Mouse (Mus musculus) CH12.LX (cell line): Measurements from ENCODE around the gene Esrra. TPM values are rescaled to one million over a fixed set of nuclear protein-coding genes. Genes with fewer than 3 reads are reported as not detected.

Experiments
- DNase-seq: peaks from one replicate; pipeline ENCODE4 v3.0.0-alpha.2; 2013; ENCODE audit errors: extremely low read depth
- H3K27ac ChIP-seq: 2 replicates; pipeline ENCODE4 v1.5.1; 2012; ENCODE audit warnings: low read depth, mild to moderate bottlenecking, control low read depth, moderate library complexity; ENCODE audit not compliant: insufficient read depth
- H3K27me3 ChIP-seq: replicated peaks from 2 replicates; pipeline ENCODE3; 2012; ENCODE audit warnings: inconsistent platforms
- H3K36me3 ChIP-seq, 2 experiments: replicated peaks in 1 of 2; 2 replicates each; pipeline versions ENCODE3 to v1.6.1; 2012; ENCODE audit warnings: inconsistent platforms in 1 of 2, low read length in 1 of 2, mild to moderate bottlenecking in 1 of 2, mixed read lengths in 1 of 2, moderate library complexity in 1 of 2; ENCODE audit not compliant: control insufficient read depth in 1 of 2, insufficient read depth in 1 of 2
- H3K4me1 ChIP-seq, 2 experiments: 2 replicates each; pipeline ENCODE4 v1.6.1; 2012; ENCODE audit warnings: inconsistent platforms in 1 of 2, moderate library complexity in 1 of 2; ENCODE audit not compliant: insufficient read depth in 2 of 2, control insufficient read depth in 1 of 2
- H3K4me2 ChIP-seq: 2 replicates; pipeline ENCODE4 v1.6.1; 2012; ENCODE audit warnings: low read depth, mild to moderate bottlenecking, control low read depth; ENCODE audit not compliant: poor library complexity, insufficient read depth, severe bottlenecking
- H3K4me3 ChIP-seq, 3 experiments: fragments of 150-350 bp in 1 of 3; sonication (generic) in 1 of 3; replicated peaks in 1 of 3; 2 replicates each; pipeline versions ENCODE3 to v1.5.1; 2011 to 2012; ENCODE audit warnings: low read depth in 2 of 3, low read length in 2 of 3, mild to moderate bottlenecking in 2 of 3, moderate library complexity in 2 of 3, control low read depth in 1 of 3, improper control_type of control experiment in 1 of 3, inconsistent platforms in 1 of 3, mixed read lengths in 1 of 3; ENCODE audit not compliant: poor library complexity in 1 of 3
- H3K79me2 ChIP-seq: replicated peaks from 2 replicates; pipeline ENCODE4 v1.6.1; 2012; ENCODE audit warnings: mild to moderate bottlenecking, moderate library complexity; ENCODE audit not compliant: control insufficient read depth, poor library complexity, insufficient read depth, severe bottlenecking; ENCODE audit errors: extremely low read depth
- H3K9ac ChIP-seq: 2 replicates; pipeline ENCODE4 v1.6.1; 2012; ENCODE audit warnings: low read depth, mild to moderate bottlenecking, control low read depth, moderate library complexity; ENCODE audit not compliant: insufficient read depth
- H3K9me3 ChIP-seq: replicated peaks from 2 replicates; pipeline ENCODE3; 2012; ENCODE audit warnings: low read length, inconsistent platforms, mixed read lengths
- BHLHE40 ChIP-seq: IDR thresholded peaks from 2 replicates; pipeline ENCODE4 v1.6.1; 2011; ENCODE audit warnings: mild to moderate bottlenecking, low read depth, low read length, improper control_type of control experiment
- CTCF ChIP-seq, 2 experiments: IDR thresholded peaks in 1 of 2; conservative IDR thresholded peaks in 1 of 2; 2 replicates each; pipeline ENCODE4 v1.5.1; 2011 to 2012; ENCODE audit warnings: low read depth in 2 of 2, low read length in 2 of 2, improper control_type of control experiment in 1 of 2, inconsistent platforms in 1 of 2, mild to moderate bottlenecking in 1 of 2, moderate library complexity in 1 of 2
- GABPA ChIP-seq: IDR thresholded peaks from 2 replicates; pipeline ENCODE4 v1.6.1; 2012; ENCODE audit warnings: low read depth, low read length, improper control_type of control experiment, inconsistent platforms; ENCODE audit not compliant: insufficient replicate concordance
- HCFC1 ChIP-seq: IDR thresholded peaks from 2 replicates; pipeline ENCODE4 v1.6.1; 2012; ENCODE audit warnings: low read depth, mild to moderate bottlenecking, inconsistent platforms, low read length, improper control_type of control experiment
- JUND ChIP-seq: conservative IDR thresholded peaks from 2 replicates; pipeline ENCODE4 v1.6.1; 2011; ENCODE audit warnings: low read depth, low read length, improper control_type of control experiment
- MAFK ChIP-seq: IDR thresholded peaks from 2 replicates; pipeline ENCODE4 v1.6.1; 2011; ENCODE audit warnings: low read length, improper control_type of control experiment; ENCODE audit not compliant: insufficient replicate concordance
- MYC ChIP-seq: IDR thresholded peaks from 2 replicates; pipeline ENCODE4 v1.6.1; 2011; ENCODE audit warnings: low read depth, mild to moderate bottlenecking, improper control_type of control experiment, low read length
- NELFE ChIP-seq: IDR thresholded peaks from 2 replicates; pipeline ENCODE4 v1.6.1; 2011; ENCODE audit warnings: low read depth, low read length, improper control_type of control experiment
- NRF1 ChIP-seq: IDR thresholded peaks from 2 replicates; pipeline ENCODE4 v1.6.1; 2014; ENCODE audit warnings: low read depth, mild to moderate bottlenecking, inconsistent platforms, low read length, improper control_type of control experiment, moderate library complexity
- PAX5 ChIP-seq: IDR thresholded peaks from 2 replicates; pipeline ENCODE4 v1.6.1; 2012; ENCODE audit warnings: low read length, inconsistent platforms, mixed read lengths
- POLR2A ChIP-seq: IDR thresholded peaks from 2 replicates; pipeline ENCODE4 v1.6.1; 2011; ENCODE audit warnings: low read depth, mild to moderate bottlenecking, improper control_type of control experiment, low read length
- SIN3A ChIP-seq: IDR thresholded peaks from 2 replicates; pipeline ENCODE4 v1.6.1; 2012; ENCODE audit warnings: low read length, improper control_type of control experiment, inconsistent platforms
- TBP ChIP-seq: conservative IDR thresholded peaks from 2 replicates; pipeline ENCODE4 v1.6.1; 2011; ENCODE audit warnings: low read depth, low read length, improper control_type of control experiment
- ZC3H11A ChIP-seq: IDR thresholded peaks from 2 replicates; pipeline ENCODE4 v1.6.1; 2012; ENCODE audit warnings: low read depth, mild to moderate bottlenecking, inconsistent platforms, low read length, improper control_type of control experiment
- ZKSCAN1 ChIP-seq: IDR thresholded peaks from 2 replicates; pipeline ENCODE4 v1.6.1; 2012; ENCODE audit warnings: low read depth, inconsistent platforms, low read length, improper control_type of control experiment, borderline replicate concordance
- ZNF384 ChIP-seq: IDR thresholded peaks from 2 replicates; pipeline ENCODE4 v1.6.1; 2012; ENCODE audit warnings: low read depth, low read length, improper control_type of control experiment, inconsistent platforms
- dilution Hi-C: fragments of 300-500 bp; cut with MboI; formaldehyde crosslinking; loops from 2 replicates; pipeline ENCODE4 v1.14.3; 2020; ENCODE audit warnings: low sequenced_read_pairs; ENCODE audit not compliant: extremely low pct_unique_long_range_greater_than_20kb, extremely low pct_ligation_motif_present
- in situ Hi-C: fragments of 300-500 bp; cut with MboI; formaldehyde crosslinking; loops from 3 replicates; pipeline ENCODE4 v1.14.3; 2019; ENCODE audit warnings: low sequenced_read_pairs, low pct_ligation_motif_present, low pct_unique_long_range_greater_than_20kb, mixed read lengths
- polyA plus RNA-seq: library from polyadenylated mRNA; unstranded; fragments of >175 nt; gene quantifications from 2 replicates; pipeline ENCODE4 v1.2.1, GENCODE M21; 2012; ENCODE audit warnings: low read depth; ENCODE audit not compliant: insufficient read length
- total RNA-seq, 2 experiments: library from RNA; depleted of rRNA; stranded (reverse); fragments of 300-350 nt in 1 of 2; fragments of >200 nt in 1 of 2; gene quantifications; 2 replicates each; pipeline ENCODE4 v1.2.3; 2012 to 2014

The Esrra gene
- total and polyA plus RNA-seq, 3 experiments, result 13.6 to 28.7 (median 15.6) TPM

DNA sequence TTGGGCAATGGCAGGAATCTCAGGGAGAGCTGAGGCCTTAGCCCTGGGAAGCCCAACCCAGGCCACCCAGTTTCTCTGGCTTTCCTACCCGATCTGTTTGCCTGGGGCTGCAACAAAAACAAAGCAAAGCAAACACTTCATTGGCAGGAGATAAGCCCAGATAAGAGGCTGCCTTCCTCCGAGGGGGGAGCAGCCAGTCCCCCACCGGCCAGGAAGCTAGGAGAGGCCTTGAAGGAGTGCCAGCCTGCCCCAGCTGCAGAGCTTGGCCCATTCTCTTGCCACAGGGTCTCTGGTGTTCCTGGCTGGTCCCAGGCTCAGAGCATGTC, 31.1 kb upstream of the Esrra start:
- dilution Hi-C loops, result no loop called here
- peaks cover 35 to 97% of the 10 kb centered on the region in 2 experiments for H3K36me3 ChIP-seq
- in situ Hi-C loops, result no loop called here

DNA sequence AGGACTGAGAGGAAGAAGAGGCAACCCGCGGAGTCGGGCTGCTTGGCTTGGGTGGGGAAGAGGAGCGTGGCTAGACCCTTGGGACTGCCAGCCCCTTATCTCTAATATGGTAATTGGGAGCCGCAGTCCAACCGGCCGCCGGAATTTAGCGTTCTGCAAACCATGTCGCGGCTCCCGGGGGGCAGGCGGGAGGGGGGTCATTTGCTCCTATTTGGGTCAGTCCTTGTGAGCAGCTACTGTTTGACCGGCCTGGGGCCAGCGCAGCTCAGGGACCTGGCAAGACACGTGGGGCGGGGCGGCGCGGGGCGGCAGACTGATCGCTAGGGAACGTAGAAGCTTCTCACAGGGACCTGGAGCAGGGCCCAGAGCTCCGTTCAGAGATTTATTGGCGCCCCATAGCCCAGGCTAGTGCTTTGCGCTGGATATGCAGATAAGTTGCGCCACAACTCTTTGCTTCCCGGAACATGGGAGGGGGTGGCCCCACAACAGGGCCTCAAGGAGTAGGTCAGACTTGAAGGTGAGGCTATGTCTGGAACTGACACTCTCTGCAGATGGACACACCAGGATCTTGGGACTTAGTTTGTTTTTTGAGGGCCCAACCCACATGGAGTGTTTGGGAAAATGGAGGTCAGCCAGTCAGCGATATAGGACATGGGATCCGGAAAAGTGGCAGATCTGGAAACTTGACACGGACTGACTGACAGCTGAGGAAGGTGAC, 30.5 kb upstream of the Esrra start:
- dilution Hi-C loops, result no loop called here
- Histone ChIP-seq H3K27ac (no peak overlapping the region), H3K79me2 (no peaks in the 10 kb centered on the region), H3K9ac (no peak overlapping the region), H3K9me3 (no peaks in the 10 kb centered on the region), H3K4me2 (no peak overlapping the region), H3K4me3 (no peak overlapping the region), H3K36me3 (peaks cover 30 to 93% of the 10 kb centered on the region in 2 experiments), H3K4me1 (peaks cover 15 to 30% of the 10 kb centered on the region in 2 experiments), H3K27me3 (no peaks in the 10 kb centered on the region)
- no peak for TF ChIP-seq HCFC1
- no peak for TF ChIP-seq BHLHE40
- no peak for TF ChIP-seq MAFK
- TF ChIP-seq MYC, result no peak
- TF ChIP-seq PAX5, result no peak
- no peak for TF ChIP-seq ZC3H11A
- TF ChIP-seq NELFE, result no peak
- TF ChIP-seq ZKSCAN1, result no peak
- no peak for TF ChIP-seq ZNF384
- no peak for TF ChIP-seq GABPA
- in situ Hi-C loops, result no loop called here
- no peak for DNase-seq

More for the DNA sequence above, 31.1 kb upstream of the Esrra start:
- no peaks in the 10 kb centered on the region for H3K27me3 ChIP-seq
- peaks cover 15 to 30% of the 10 kb centered on the region in 2 experiments for H3K4me1 ChIP-seq
- no peaks in the 10 kb centered on the region for H3K79me2 ChIP-seq
- H3K4me3 ChIP-seq, result no peak overlapping the region
- H3K27ac ChIP-seq, result no peak overlapping the region
- no peak overlapping the region for H3K4me2 ChIP-seq
- no peak for DNase-seq
- no peak overlapping the region for H3K9ac ChIP-seq
- TF ChIP-seq ZC3H11A, result no peak
- TF ChIP-seq CTCF (conservative IDR thresholded peaks at IDR 0.05 in 1 of 2, IDR thresholded peaks at IDR 0.05 in 1 of 2; ENCODE audit: low read depth in 2 of 2, low read length in 2 of 2), result no peak
- no peak for TF ChIP-seq POLR2A
- TF ChIP-seq TBP, result no peak
- TF ChIP-seq NRF1, result no peak
- TF ChIP-seq NELFE, result no peak
- TF ChIP-seq MYC, result no peak
- TF ChIP-seq JUND, result no peak
- TF ChIP-seq SIN3A, result no peak
- no peak for TF ChIP-seq BHLHE40
- TF ChIP-seq, all 38 proteins: peak for 0
- H3K9me3 ChIP-seq, result no peaks in the 10 kb centered on the region
